Mouse (Mus musculus) testis, adult 2 months (tissue): ENCODE results near the gene Tdp1.

ENCODE experiments used
- CTCF ChIP-seq: fragments of 200-500 bp; IDR thresholded peaks from 2 replicates; pipeline ENCODE4 v1.5.1; 2012; ENCODE audit warnings: low read depth, mild to moderate bottlenecking, inconsistent platforms, low read length, moderate library complexity; ENCODE audit not compliant: control insufficient read depth, insufficient read depth, insufficient replicate concordance
- POLR2A ChIP-seq: fragments of 200-500 bp; IDR thresholded peaks from 2 replicates; pipeline ENCODE4 v1.6.1; 2012; ENCODE audit warnings: low read depth, mild to moderate bottlenecking, inconsistent platforms, low read length, moderate library complexity; ENCODE audit not compliant: control insufficient read depth

DNA sequence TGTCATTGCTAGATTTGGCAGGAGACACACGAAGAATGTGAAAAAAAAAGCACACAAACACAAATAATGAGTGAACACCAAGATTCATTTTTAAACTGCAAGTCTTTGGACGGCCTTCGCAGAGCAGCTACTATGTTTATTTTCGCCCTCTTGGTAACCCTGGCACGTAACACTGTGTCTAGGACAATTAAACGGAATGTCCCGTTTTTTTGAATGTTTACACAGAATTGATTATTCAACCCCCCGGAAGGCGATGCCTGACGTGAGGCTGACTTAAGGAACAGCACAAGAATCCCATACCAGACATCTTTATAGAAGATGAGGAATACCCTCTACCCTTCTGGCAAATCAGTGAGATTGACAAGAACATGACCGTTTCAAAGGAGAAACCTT, 608 bp upstream of the Tdp1 start:
- TF ChIP-seq POLR2A (no peak), CTCF (no peak)
